Mouse (Mus musculus): ENCODE results near the gene Tspan10. TPM values are rescaled to one million over a fixed set of nuclear protein-coding genes. Genes with fewer than 3 reads are reported as not detected.
"Not testable (repeated sequence)": the region's sequence is repeated elsewhere in the genome, so short reads cannot be mapped to it uniquely, and the experiment has no call there.

Tspan10 gene
- total RNA-seq (2014; rRNA removed) (not detected in 2 replicates), polyA plus RNA-seq (2015; fragmentation: Nextera tagmentation; extraction: Ambion mirVana) (not detected in 2 replicates)

GRCm38 (mm10) chr11:120442344-120442743 is at the start of gene Tspan10:
Gene Tspan10, plus strand, starts transcription at chr11:120442644.
- WGBS: 85% methylated on average over 3 of the region's 3 CpGs
- H3K27ac ChIP-seq (ENCODE audit: low read depth, low read length): no peak within 1 kb of the TSS
- TF ChIP-seq CTCF (IDR thresholded peaks at IDR 0.05; ENCODE audit: low read depth): no peak
- H3K27me3 ChIP-seq (ENCODE audit: insufficient read depth, low read length): no peaks in the 10 kb centered on the region
- H3K4me1 ChIP-seq (ENCODE audit: insufficient read depth): no peaks in the 10 kb centered on the region
- no peaks in the 10 kb centered on the region for H3K36me3 ChIP-seq (ENCODE audit: insufficient read depth)
- H3K9me3 ChIP-seq (ENCODE audit: low read length): no peaks in the 10 kb centered on the region
- no peak within 1 kb of the TSS for H3K4me2 ChIP-seq (ENCODE audit: low read depth)
- DNase-seq: no peak
- no peak within 1 kb of the TSS for H3K4me3 ChIP-seq (ENCODE audit: low read depth, low read length)
- no peak within 1 kb of the TSS for H3K9ac ChIP-seq
- no peak for ATAC-seq

GRCm38 (mm10) chr11:120395661-120396060 is 46.8 kb upstream of the Tspan10 start:
- no peak overlapping the region for H3K4me2 ChIP-seq (ENCODE audit: low read depth)
- WGBS: 88% methylated on average over 4 of the region's 4 CpGs
- H3K36me3 ChIP-seq (ENCODE audit: insufficient read depth): peaks cover 54% of the 10 kb centered on the region
- no peak overlapping the region for H3K4me3 ChIP-seq (ENCODE audit: low read depth, low read length)
- H3K9ac ChIP-seq: no peak overlapping the region
- no peaks in the 10 kb centered on the region for H3K4me1 ChIP-seq (ENCODE audit: insufficient read depth)
- H3K27me3 ChIP-seq (ENCODE audit: insufficient read depth, low read length): no peaks in the 10 kb centered on the region
- H3K27ac ChIP-seq (ENCODE audit: low read depth, low read length): no peak overlapping the region
- DNase-seq (no peak), ATAC-seq (no peak)
- no peak for TF ChIP-seq CTCF (IDR thresholded peaks at IDR 0.05; ENCODE audit: low read depth)
- H3K9me3 ChIP-seq (ENCODE audit: low read length): no peaks in the 10 kb centered on the region

- no peak for ATAC-seq
- WGBS: 83% methylated on average over 2 of the region's 2 CpGs
- H3K4me3 ChIP-seq (ENCODE audit: low read depth, low read length): no peak overlapping the region
- no peak overlapping the region for H3K9ac ChIP-seq
- peaks cover 59% of the 10 kb centered on the region for H3K36me3 ChIP-seq (ENCODE audit: insufficient read depth)
- no peak overlapping the region for H3K4me2 ChIP-seq (ENCODE audit: low read depth)
- no peaks in the 10 kb centered on the region for H3K27me3 ChIP-seq (ENCODE audit: insufficient read depth, low read length)
- no peak overlapping the region for H3K27ac ChIP-seq (ENCODE audit: low read depth, low read length)
- no peak for DNase-seq
- no peaks in the 10 kb centered on the region for H3K4me1 ChIP-seq (ENCODE audit: insufficient read depth)
- H3K9me3 ChIP-seq (ENCODE audit: low read length): no peaks in the 10 kb centered on the region
- TF ChIP-seq CTCF (IDR thresholded peaks at IDR 0.05; ENCODE audit: low read depth): no peak
Observed at GRCm38 (mm10) chr11:120397602-120398001, 44.8 kb upstream of the Tspan10 start.

GRCm38 (mm10) chr11:120399319-120399718 is 43.1 kb upstream of the Tspan10 start:
- 97% methylated on average over 2 of the region's 2 CpGs for WGBS
- no peak for TF ChIP-seq CTCF (IDR thresholded peaks at IDR 0.05; ENCODE audit: low read depth)
- Histone ChIP-seq H3K36me3 (ENCODE audit: insufficient read depth) (peaks cover 66% of the 10 kb centered on the region), H3K4me3 (ENCODE audit: low read depth, low read length) (no peak overlapping the region), H3K27ac (ENCODE audit: low read depth, low read length) (no peak overlapping the region), H3K9me3 (ENCODE audit: low read length) (no peaks in the 10 kb centered on the region), H3K9ac (no peak overlapping the region), H3K27me3 (ENCODE audit: insufficient read depth, low read length) (no peaks in the 10 kb centered on the region), H3K4me1 (ENCODE audit: insufficient read depth) (no peaks in the 10 kb centered on the region), H3K4me2 (ENCODE audit: low read depth) (no peak overlapping the region)
- ATAC-seq (no peak), DNase-seq (no peak)

GRCm38 (mm10) chr11:120404814-120405213 is 37.6 kb upstream of the Tspan10 start:
- H3K36me3 ChIP-seq (ENCODE audit: insufficient read depth): peaks cover 83% of the 10 kb centered on the region
- WGBS: 94% methylated on average over 1 of the region's 1 CpGs
- TF ChIP-seq CTCF (IDR thresholded peaks at IDR 0.05; ENCODE audit: low read depth): no peak

GRCm38 (mm10) chr11:120405867-120406266 is 36.6 kb upstream of the Tspan10 start:
- H3K4me1 ChIP-seq (ENCODE audit: insufficient read depth): no peaks in the 10 kb centered on the region
- no peaks in the 10 kb centered on the region for H3K27me3 ChIP-seq (ENCODE audit: insufficient read depth, low read length)
- H3K4me3 ChIP-seq (ENCODE audit: low read depth, low read length): no peak overlapping the region
- WGBS: 97% methylated on average over 3 of the region's 3 CpGs
- H3K9ac ChIP-seq: no peak overlapping the region
- DNase-seq: no peak
- no peak overlapping the region for H3K27ac ChIP-seq (ENCODE audit: low read depth, low read length)
- H3K36me3 ChIP-seq (ENCODE audit: insufficient read depth): peaks cover 83% of the 10 kb centered on the region
- no peak for TF ChIP-seq CTCF (IDR thresholded peaks at IDR 0.05; ENCODE audit: low read depth)
- ATAC-seq: no peak
- no peaks in the 10 kb centered on the region for H3K9me3 ChIP-seq (ENCODE audit: low read length)
- H3K4me2 ChIP-seq (ENCODE audit: low read depth): no peak overlapping the region

More at GRCm38 (mm10) chr11:120404814-120405213, 37.6 kb upstream of the Tspan10 start:
- H3K27me3 ChIP-seq (ENCODE audit: insufficient read depth, low read length): no peaks in the 10 kb centered on the region
- DNase-seq: no peak
- no peak overlapping the region for H3K9ac ChIP-seq
- ATAC-seq: no peak
- H3K4me3 ChIP-seq (ENCODE audit: low read depth, low read length): no peak overlapping the region
- no peak overlapping the region for H3K27ac ChIP-seq (ENCODE audit: low read depth, low read length)
- no peaks in the 10 kb centered on the region for H3K4me1 ChIP-seq (ENCODE audit: insufficient read depth)
- no peak overlapping the region for H3K4me2 ChIP-seq (ENCODE audit: low read depth)
- no peaks in the 10 kb centered on the region for H3K9me3 ChIP-seq (ENCODE audit: low read length)

GRCm38 (mm10) chr11:120406445-120406844 is 36.0 kb upstream of the Tspan10 start:
- TF ChIP-seq CTCF (IDR thresholded peaks at IDR 0.05; ENCODE audit: low read depth): no peak
- no peaks in the 10 kb centered on the region for H3K9me3 ChIP-seq (ENCODE audit: low read length)
- no peak overlapping the region for H3K9ac ChIP-seq
- peaks cover 83% of the 10 kb centered on the region for H3K36me3 ChIP-seq (ENCODE audit: insufficient read depth)
- 82% methylated on average over 1 of the region's 1 CpGs for WGBS
- DNase-seq (no peak), ATAC-seq (no peak)
- no peak overlapping the region for H3K4me2 ChIP-seq (ENCODE audit: low read depth)
- H3K27ac ChIP-seq (ENCODE audit: low read depth, low read length): no peak overlapping the region
- no peaks in the 10 kb centered on the region for H3K4me1 ChIP-seq (ENCODE audit: insufficient read depth)
- no peaks in the 10 kb centered on the region for H3K27me3 ChIP-seq (ENCODE audit: insufficient read depth, low read length)
- no peak overlapping the region for H3K4me3 ChIP-seq (ENCODE audit: low read depth, low read length)

- not testable (repeated sequence) for H3K9me3 ChIP-seq (ENCODE audit: low read length); ATAC-seq; H3K4me3 ChIP-seq (ENCODE audit: low read depth, low read length); H3K4me2 ChIP-seq (ENCODE audit: low read depth); H3K27ac ChIP-seq (ENCODE audit: low read depth, low read length); H3K4me1 ChIP-seq (ENCODE audit: insufficient read depth); DNase-seq; H3K27me3 ChIP-seq (ENCODE audit: insufficient read depth, low read length); H3K9ac ChIP-seq
- WGBS: 95% methylated on average over 7 of the region's 10 CpGs
- peaks cover 82% of the 10 kb centered on the region for H3K36me3 ChIP-seq (ENCODE audit: insufficient read depth)
Observed at GRCm38 (mm10) chr11:120413621-120414020, 28.8 kb upstream of the Tspan10 start.
